ENCODE assay signal across 8 mouse cellular contexts in the genomic region with DNA sequence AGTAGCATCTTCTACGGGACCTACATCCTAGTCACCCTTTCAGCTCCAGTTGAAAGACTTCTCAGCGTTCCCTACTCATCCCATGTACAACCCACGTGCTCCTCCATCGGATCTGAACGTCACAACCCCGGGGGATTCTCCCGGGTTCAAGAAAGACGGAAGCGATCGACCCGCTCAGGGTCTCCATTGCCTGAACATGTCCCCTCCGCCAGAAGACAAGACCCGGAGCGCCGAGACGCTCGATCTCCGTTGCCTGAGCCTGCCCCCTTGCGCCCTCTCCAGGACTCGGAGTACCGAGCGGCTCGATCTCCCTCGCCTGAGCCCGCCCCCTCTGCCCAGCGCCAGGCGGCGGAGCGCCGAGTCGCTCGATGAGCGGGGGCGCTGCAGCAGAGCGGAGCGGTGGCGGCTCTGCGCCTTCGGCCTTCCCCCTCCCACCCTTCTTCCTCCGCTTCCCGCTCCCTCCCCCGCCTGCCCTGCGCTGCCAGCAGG. TPM values are rescaled to one million over a fixed set of nuclear protein-coding genes. Genes with fewer than 3 reads are reported as not detected.
DNase-seq lines count a peak whose midpoint lies in the region; ATAC-seq and TF ChIP-seq lines count a peak whose summit lies in the region.

Vamp4 (plus strand) TSS at position 256 of the 489 bp plus-strand sequence.

- peak; percentile 97 for ATAC-seq in heart, embryonic 16.5 days (replicated peaks; ENCODE audit: extremely low read depth, insufficient read depth, low FRiP score)
- ATAC-seq in liver, embryonic 16.5 days (ENCODE audit: low read depth): peak; percentile 98
- peak; percentile 97 for ATAC-seq in neural tube, embryonic 13.5 days (ENCODE audit: low read depth)

- peak within 1 kb of the TSS; percentile 94 for H3K4me3 ChIP-seq in forebrain, embryonic 10.5 days
- H3K4me3 ChIP-seq in heart, embryonic 16.5 days (ENCODE audit: low read length): peak within 1 kb of the TSS; percentile 99
- peak within 1 kb of the TSS; percentile 80 for H3K4me3 ChIP-seq in liver, embryonic 16.5 days (ENCODE audit: low read depth, low read length)
- peak within 1 kb of the TSS; percentile 90 for H3K4me3 ChIP-seq in neural tube, embryonic 13.5 days
- peak within 1 kb of the TSS; percentile 93 for H3K4me3 ChIP-seq in testis, adult 2 months (ENCODE audit: control insufficient read depth, low read depth, low read length)

- peaks cover 7% of the 10 kb centered on the region; the same call in 1 of the 2 replicates for H3K9me3 ChIP-seq in forebrain, embryonic 10.5 days
- H3K9me3 ChIP-seq in heart, embryonic 16.5 days (replicated peaks; ENCODE audit: control insufficient read depth, low read length): peaks cover 2% of the 10 kb centered on the region; the same call in 1 of the 2 replicates
- H3K9me3 ChIP-seq in liver, embryonic 16.5 days (replicated peaks; ENCODE audit: control insufficient read depth, low read length): no peaks in the 10 kb centered on the region
- peaks cover 7% of the 10 kb centered on the region for H3K9me3 ChIP-seq in neural tube, embryonic 13.5 days

- peaks cover 27% of the 10 kb centered on the region for H3K4me1 ChIP-seq in forebrain, embryonic 10.5 days
- H3K4me1 ChIP-seq in heart, embryonic 16.5 days (ENCODE audit: control insufficient read depth, insufficient read depth, low read length): peaks cover 12% of the 10 kb centered on the region
- H3K4me1 ChIP-seq in liver, embryonic 16.5 days (ENCODE audit: control insufficient read depth, low read depth, low read length): no peaks in the 10 kb centered on the region
- H3K4me1 ChIP-seq in neural tube, embryonic 13.5 days (replicated peaks): peaks cover 16% of the 10 kb centered on the region
- H3K4me1 ChIP-seq in testis, adult 2 months (ENCODE audit: control insufficient read depth, insufficient read depth, low read length): no peaks in the 10 kb centered on the region

- no peak for TF ChIP-seq CTCF in testis, adult 2 months (IDR thresholded peaks at IDR 0.05; ENCODE audit: control insufficient read depth, insufficient read depth, insufficient replicate concordance, low read depth, low read length)

- TF ChIP-seq POLR2A in testis, adult 2 months (IDR thresholded peaks at IDR 0.05; ENCODE audit: control insufficient read depth, low read depth, low read length): peak; percentile 45

- under 1% methylated on average over 42 of the region's 43 CpGs for WGBS in forebrain, embryonic 10.5 days
- WGBS in heart, embryonic 16.5 days: under 1% methylated on average over 42 of the region's 43 CpGs
- 0% methylated on average over 42 of the region's 43 CpGs for WGBS in liver, embryonic 16.5 days (ENCODE audit: insufficient replicate concordance)
- WGBS in neural tube, embryonic 13.5 days: under 1% methylated on average over 43 of the region's 43 CpGs

- peak within 1 kb of the TSS; percentile 86 for H3K4me2 ChIP-seq in heart, embryonic 16.5 days (ENCODE audit: low read depth, low read length)
- H3K4me2 ChIP-seq in liver, embryonic 16.5 days (ENCODE audit: low read depth, low read length): peak within 1 kb of the TSS; percentile 85
- H3K4me2 ChIP-seq in neural tube, embryonic 13.5 days: peak within 1 kb of the TSS; percentile 73

- peak within 1 kb of the TSS; percentile 98 for H3K9ac ChIP-seq in heart, embryonic 16.5 days (ENCODE audit: low read length)
- peak within 1 kb of the TSS; percentile 79 for H3K9ac ChIP-seq in liver, embryonic 16.5 days (ENCODE audit: low read depth, low read length)
- H3K9ac ChIP-seq in neural tube, embryonic 13.5 days: peak within 1 kb of the TSS; percentile 95

- H3K36me3 ChIP-seq in forebrain, embryonic 10.5 days (replicated peaks): peaks cover 13% of the 10 kb centered on the region
- peaks cover 11% of the 10 kb centered on the region for H3K36me3 ChIP-seq in heart, embryonic 16.5 days (ENCODE audit: control insufficient read depth, insufficient read depth)
- peaks cover 5% of the 10 kb centered on the region; the same call in 1 of the 2 replicates for H3K36me3 ChIP-seq in liver, embryonic 16.5 days (ENCODE audit: control insufficient read depth, insufficient read depth)
- H3K36me3 ChIP-seq in neural tube, embryonic 13.5 days: peaks cover 11% of the 10 kb centered on the region
- H3K36me3 ChIP-seq in testis, adult 2 months (ENCODE audit: control insufficient read depth, insufficient read depth, low read length): no peaks in the 10 kb centered on the region

- H3K27ac ChIP-seq in forebrain, embryonic 10.5 days: peak within 1 kb of the TSS; percentile 98
- H3K27ac ChIP-seq in heart, embryonic 16.5 days (ENCODE audit: low read length): peak within 1 kb of the TSS; percentile 93
- H3K27ac ChIP-seq in liver, embryonic 16.5 days (ENCODE audit: low read length): peak within 1 kb of the TSS; percentile 35
- H3K27ac ChIP-seq in neural tube, embryonic 13.5 days (replicated peaks): peak within 1 kb of the TSS; percentile 96
- H3K27ac ChIP-seq in testis, adult 2 months (ENCODE audit: control insufficient read depth, insufficient read depth, low read depth, low read length): peak within 1 kb of the TSS; percentile 64

- H3K27me3 ChIP-seq in forebrain, embryonic 10.5 days (ENCODE audit: poor library complexity, severe bottlenecking): no peaks in the 10 kb centered on the region
- H3K27me3 ChIP-seq in heart, embryonic 16.5 days (ENCODE audit: control insufficient read depth, insufficient read depth, low read length): no peaks in the 10 kb centered on the region
- peaks cover 3% of the 10 kb centered on the region for H3K27me3 ChIP-seq in liver, embryonic 16.5 days (ENCODE audit: control insufficient read depth, insufficient read depth, low read depth, low read length)
- no peaks in the 10 kb centered on the region for H3K27me3 ChIP-seq in neural tube, embryonic 13.5 days
- no peaks in the 10 kb centered on the region for H3K27me3 ChIP-seq in testis, adult 2 months (ENCODE audit: control insufficient read depth, insufficient read depth, low read length)

- peak; percentile 94 to 95 for DNase-seq in CD8-positive naive resting alpha-beta T cell, adult 2 months (ENCODE audit: low read depth in 2 of 2, low spot score in 2 of 2)
- peak; percentile 82 for DNase-seq in c-Kit-positive CD71-negative TER-119-negative erythroid progenitor cells, embryonic 14.5 days (ENCODE audit: low read depth)
- DNase-seq in forebrain, embryonic 10.5 days (ENCODE audit: extremely low spot score, low spot score): peak; percentile 96
- DNase-seq in kidney, postnatal 36 days: peak; percentile 92 to 96

RNA-seq across cellular contexts. Expression of gene Vamp4, which starts in this region (rescaled TPM):
- polyA plus RNA-seq in forebrain, embryonic 10.5 days (2016; fragmentation: Nextera tagmentation; extraction: Ambion mirVana): 49.0 and 49.2 TPM in 2 replicates
- 32.6 and 37.7 TPM in 2 replicates for polyA plus RNA-seq in heart, embryonic 16.5 days (2015; fragmentation: Nextera tagmentation; extraction: Ambion mirVana)
- polyA plus RNA-seq in liver, embryonic 16.5 days (2015; fragmentation: Nextera tagmentation; extraction: Ambion mirVana): 12.7 and 16.2 TPM in 2 replicates
- 80.2 and 80.4 TPM in 2 replicates for polyA plus RNA-seq in neural tube, embryonic 13.5 days (2015; fragmentation: Nextera tagmentation; extraction: Ambion mirVana)
- polyA plus RNA-seq in testis, adult 2 months (2012; rRNA removed): 20.4 and 24.5 TPM in 2 replicates

Comparison
In these comparisons a context has a peak if more than half of its experiments do, and no peak if none do; other contexts are left out.
1. Peak in every context shown above with its lines: DNase-seq, ATAC-seq, H3K4me3 ChIP-seq and H3K27ac ChIP-seq.
2. H3K27ac ChIP-seq: peak in every context shown above with its lines; median percentile 98 in forebrain, embryonic 10.5 days; 96 in neural tube, embryonic 13.5 days; 93 in heart, embryonic 16.5 days; 64 in testis, adult 2 months; 35 in liver, embryonic 16.5 days.